Comparison of ENCODE assay signal across 8 mouse cellular contexts in the genomic region with DNA sequence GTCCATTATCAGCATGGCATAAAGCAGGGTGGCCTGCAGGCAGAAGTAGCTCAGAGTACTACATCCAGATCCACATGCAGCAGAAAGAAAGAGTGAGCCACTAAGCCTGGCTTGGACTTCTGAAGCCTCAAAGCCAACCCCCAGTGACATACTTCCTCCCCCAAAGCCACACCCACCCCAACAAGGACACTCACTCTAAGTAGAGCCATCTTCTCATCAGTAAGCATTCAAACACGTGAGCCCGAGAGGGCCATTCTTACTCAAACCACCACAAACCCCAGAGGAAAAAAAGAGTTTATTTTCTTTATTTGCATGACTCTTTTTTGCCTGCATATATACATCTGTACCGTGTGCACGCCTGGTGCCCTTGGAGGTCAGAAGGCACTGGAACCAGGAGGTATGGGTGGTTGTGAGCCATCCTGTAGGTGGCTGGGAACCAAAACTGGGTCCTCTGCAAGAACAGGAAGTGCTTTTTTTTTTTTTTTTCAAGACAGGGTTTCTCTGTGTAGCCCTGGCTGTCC. TPM values are rescaled to one million over a fixed set of nuclear protein-coding genes. Genes with fewer than 3 reads are reported as not detected.
DNase-seq lines count a peak whose midpoint lies in the region; ATAC-seq and TF ChIP-seq lines count a peak whose summit lies in the region.

No protein-coding gene starts in this region.

- no peak for TF ChIP-seq EP300 in ES-Bruce4 (IDR thresholded peaks at IDR 0.05; ENCODE audit: insufficient read depth, low read depth, low read length)

- TF ChIP-seq CTCF in ES-Bruce4 (IDR thresholded peaks at IDR 0.05; ENCODE audit: low read depth, low read length): no peak

- H3K4me2 ChIP-seq in embryonic facial prominence, embryonic 15.5 days (replicated peaks): peak overlapping the region; percentile 79
- H3K4me2 ChIP-seq in kidney, embryonic 16.5 days (replicated peaks; ENCODE audit: low read depth, low read length): peak overlapping the region; percentile 91
- H3K4me2 ChIP-seq in midbrain, embryonic 12.5 days (replicated peaks): peak overlapping the region; percentile 80

- 0 out of 2 replicates have a peak, but pooled peaks have one; percentile 7 for ATAC-seq in embryonic facial prominence, embryonic 15.5 days (ENCODE audit: insufficient number of reproducible peaks, low FRiP score, low TSS enrichment, low read depth)
- peak; percentile 40; the same call in 1 of the 2 replicates for ATAC-seq in kidney, embryonic 16.5 days (ENCODE audit: low FRiP score, low TSS enrichment)
- no peak for ATAC-seq in midbrain, embryonic 12.5 days (ENCODE audit: low FRiP score, low read depth)

- 26% methylated on average over 4 of the region's 4 CpGs for WGBS in embryonic facial prominence, embryonic 15.5 days
- WGBS in kidney, embryonic 16.5 days: 34% methylated on average over 4 of the region's 4 CpGs
- 33% methylated on average over 4 of the region's 4 CpGs for WGBS in midbrain, embryonic 12.5 days

- peak; percentile 69 for TF ChIP-seq POLR2A in ES-Bruce4 (IDR thresholded peaks at IDR 0.05; ENCODE audit: insufficient read depth, low read length)

- H3K9ac ChIP-seq in ES-Bruce4 (ENCODE audit: low read depth, poor library complexity, severe bottlenecking): peak overlapping the region; percentile 58
- H3K9ac ChIP-seq in embryonic facial prominence, embryonic 15.5 days: peak overlapping the region; percentile 97; the same call in 1 of the 2 replicates
- H3K9ac ChIP-seq in kidney, embryonic 16.5 days (replicated peaks; ENCODE audit: low read length): peak overlapping the region; percentile 90
- H3K9ac ChIP-seq in midbrain, embryonic 12.5 days (replicated peaks): peak overlapping the region; percentile 90; the same call in 1 of the 2 replicates

- H3K36me3 ChIP-seq in ES-Bruce4 (ENCODE audit: control insufficient read depth, insufficient read depth, low read length, poor library complexity, severe bottlenecking): no peaks in the 10 kb centered on the region
- H3K36me3 ChIP-seq in embryonic facial prominence, embryonic 15.5 days: no peaks in the 10 kb centered on the region
- H3K36me3 ChIP-seq in kidney, embryonic 16.5 days (ENCODE audit: insufficient read depth, low read length): no peaks in the 10 kb centered on the region
- H3K36me3 ChIP-seq in midbrain, embryonic 12.5 days: no peaks in the 10 kb centered on the region

- H3K9me3 ChIP-seq in ES-Bruce4 (replicated peaks; ENCODE audit: control insufficient read depth, insufficient read depth, low read length, poor library complexity, severe bottlenecking): no peaks in the 10 kb centered on the region
- no peaks in the 10 kb centered on the region for H3K9me3 ChIP-seq in embryonic facial prominence, embryonic 15.5 days (replicated peaks)
- no peaks in the 10 kb centered on the region for H3K9me3 ChIP-seq in kidney, embryonic 16.5 days (ENCODE audit: low read length)
- H3K9me3 ChIP-seq in midbrain, embryonic 12.5 days: no peaks in the 10 kb centered on the region

- peak; percentile 9 for DNase-seq in gastrocnemius, postnatal 25 days
- no peak for DNase-seq in gastrocnemius, postnatal 10 days
- no peak for DNase-seq in layer of hippocampus, postnatal 36 days
- DNase-seq in thymus, postnatal 36 days: no peak

- H3K4me3 ChIP-seq in ES-Bruce4 (ENCODE audit: low read depth, low read length): peak overlapping the region; percentile 98
- peak overlapping the region; percentile 99 for H3K4me3 ChIP-seq in embryonic facial prominence, embryonic 15.5 days (replicated peaks)
- H3K4me3 ChIP-seq in kidney, embryonic 16.5 days (ENCODE audit: low read length): peak overlapping the region; percentile 92
- H3K4me3 ChIP-seq in midbrain, embryonic 12.5 days: peak overlapping the region; percentile 66

- H3K27me3 ChIP-seq in ES-Bruce4 (ENCODE audit: control insufficient read depth, insufficient read depth, low read length, poor library complexity, severe bottlenecking): no peaks in the 10 kb centered on the region
- H3K27me3 ChIP-seq in embryonic facial prominence, embryonic 15.5 days: no peaks in the 10 kb centered on the region
- no peaks in the 10 kb centered on the region for H3K27me3 ChIP-seq in kidney, embryonic 16.5 days (ENCODE audit: insufficient read depth, low read length)
- H3K27me3 ChIP-seq in midbrain, embryonic 12.5 days: no peaks in the 10 kb centered on the region

- no peaks in the 10 kb centered on the region for H3K4me1 ChIP-seq in ES-Bruce4 (ENCODE audit: control insufficient read depth, insufficient read depth, low read length)
- H3K4me1 ChIP-seq in embryonic facial prominence, embryonic 15.5 days: peaks cover 22% of the 10 kb centered on the region
- H3K4me1 ChIP-seq in kidney, embryonic 16.5 days (ENCODE audit: insufficient read depth, low read length): peaks cover 14% of the 10 kb centered on the region
- H3K4me1 ChIP-seq in midbrain, embryonic 12.5 days: peaks cover 22% of the 10 kb centered on the region

- peak overlapping the region; percentile 78 for H3K27ac ChIP-seq in ES-Bruce4 (ENCODE audit: insufficient read depth, low read length)
- H3K27ac ChIP-seq in embryonic facial prominence, embryonic 15.5 days (replicated peaks): peak overlapping the region; percentile 88
- H3K27ac ChIP-seq in kidney, embryonic 16.5 days (ENCODE audit: low read length): 0 out of 2 replicates have a peak overlapping the region, but pooled peaks have one; percentile 45
- 0 out of 2 replicates have a peak overlapping the region, but pooled peaks have one; percentile 75 for H3K27ac ChIP-seq in midbrain, embryonic 12.5 days (replicated peaks)

RNA-seq across cellular contexts. Expression of gene Ncoa4, which starts 0.5 kb away (rescaled TPM):
- total RNA-seq in gastrocnemius, postnatal 25 days (2021): 10 to 100 TPM; 59.2 to 65.4 TPM
- 10 to 100 TPM; 44.8 to 56.8 TPM for total RNA-seq in gastrocnemius, postnatal 10 days (2021)
- polyA plus RNA-seq in ES-Bruce4 (2011; ENCODE audit: insufficient read depth, insufficient read length, low read depth, missing spikeins): 119 and 125 TPM in 2 replicates
- 90.5 and 94.2 TPM in 2 replicates for polyA plus RNA-seq in embryonic facial prominence, embryonic 15.5 days (2015; fragmentation: Nextera tagmentation; extraction: Ambion mirVana)
- polyA plus RNA-seq in kidney, embryonic 16.5 days (2015; fragmentation: Nextera tagmentation; extraction: Ambion mirVana): 115 and 119 TPM in 2 replicates
- 91.4 and 92.7 TPM in 2 replicates for polyA plus RNA-seq in midbrain, embryonic 12.5 days (2016; fragmentation: Nextera tagmentation; extraction: Ambion mirVana)
- 100 to 1,000 TPM; 102 to 111 TPM for total RNA-seq in layer of hippocampus, postnatal 36 days (2021)

RNA-seq across cellular contexts. Expression of gene Msmb, which starts 17.4 kb away (rescaled TPM):
- not detected for total RNA-seq in gastrocnemius, postnatal 25 days (2021)
- not detected for total RNA-seq in gastrocnemius, postnatal 10 days (2021)
- not detected in 2 replicates for polyA plus RNA-seq in ES-Bruce4 (2011; ENCODE audit: insufficient read depth, insufficient read length, low read depth, missing spikeins)
- polyA plus RNA-seq in embryonic facial prominence, embryonic 15.5 days (2015; fragmentation: Nextera tagmentation; extraction: Ambion mirVana): not detected in 2 replicates
- not detected in 2 replicates for polyA plus RNA-seq in kidney, embryonic 16.5 days (2015; fragmentation: Nextera tagmentation; extraction: Ambion mirVana)
- polyA plus RNA-seq in midbrain, embryonic 12.5 days (2016; fragmentation: Nextera tagmentation; extraction: Ambion mirVana): not detected in 2 replicates
- total RNA-seq in layer of hippocampus, postnatal 36 days (2021): not detected

RNA-seq across cellular contexts. Expression of gene Timm23, which starts 42.5 kb away (rescaled TPM):
- 100 to 1,000 TPM; 173 to 190 TPM for total RNA-seq in gastrocnemius, postnatal 25 days (2021)
- 100 to 1,000 TPM; 144 to 169 TPM for total RNA-seq in gastrocnemius, postnatal 10 days (2021)
- polyA plus RNA-seq in ES-Bruce4 (2011; ENCODE audit: insufficient read depth, insufficient read length, low read depth, missing spikeins): 170 and 189 TPM in 2 replicates
- 247 and 253 TPM in 2 replicates for polyA plus RNA-seq in embryonic facial prominence, embryonic 15.5 days (2015; fragmentation: Nextera tagmentation; extraction: Ambion mirVana)
- 272 and 302 TPM in 2 replicates for polyA plus RNA-seq in kidney, embryonic 16.5 days (2015; fragmentation: Nextera tagmentation; extraction: Ambion mirVana)
- polyA plus RNA-seq in midbrain, embryonic 12.5 days (2016; fragmentation: Nextera tagmentation; extraction: Ambion mirVana): 211 and 222 TPM in 2 replicates
- 10 to 100 TPM; 71.3 to 81.9 TPM for total RNA-seq in layer of hippocampus, postnatal 36 days (2021)

RNA-seq across cellular contexts. Expression of gene Parg, which starts 42.5 kb away (rescaled TPM):
- total RNA-seq in gastrocnemius, postnatal 25 days (2021): 10 to 100 TPM; 16.6 to 20.8 TPM
- total RNA-seq in gastrocnemius, postnatal 10 days (2021): 10 to 100 TPM; 20.4 to 23.6 TPM
- polyA plus RNA-seq in ES-Bruce4 (2011; ENCODE audit: insufficient read depth, insufficient read length, low read depth, missing spikeins): 73.1 and 78.6 TPM in 2 replicates
- polyA plus RNA-seq in embryonic facial prominence, embryonic 15.5 days (2015; fragmentation: Nextera tagmentation; extraction: Ambion mirVana): 39.2 and 40.5 TPM in 2 replicates
- polyA plus RNA-seq in kidney, embryonic 16.5 days (2015; fragmentation: Nextera tagmentation; extraction: Ambion mirVana): 40.8 and 43.1 TPM in 2 replicates
- polyA plus RNA-seq in midbrain, embryonic 12.5 days (2016; fragmentation: Nextera tagmentation; extraction: Ambion mirVana): 61.5 and 66.7 TPM in 2 replicates
- total RNA-seq in layer of hippocampus, postnatal 36 days (2021): 10 to 100 TPM; 43.0 to 49.8 TPM
